Mouse (Mus musculus) spleen, adult 2 months (tissue): ENCODE measurements around the gene Als2cr12. TPM values are rescaled to one million over a fixed set of nuclear protein-coding genes. Genes with fewer than 3 reads are reported as not detected.
A peak's percentile ranks its signal among the peaks of the same experiment; 100 is the strongest.

Experiments
- DNase-seq, 2 experiments: peaks; one replicate each; pipeline versions ENCODE4 v3.0.0 to v3.0.0-alpha.2; 2012 to 2021; ENCODE audit warnings: low spot score in 2 of 2, low read depth in 1 of 2
- H3K27ac ChIP-seq: fragments of 200-500 bp; 2 replicates; pipeline ENCODE4 v1.5.1; 2012; ENCODE audit warnings: low read length, inconsistent platforms; ENCODE audit not compliant: insufficient read depth
- H3K27me3 ChIP-seq: fragments of 200-500 bp; 2 replicates; pipeline ENCODE4 v1.6.1; 2012; ENCODE audit warnings: mild to moderate bottlenecking, moderate library complexity, low read length, inconsistent platforms; ENCODE audit not compliant: control insufficient read depth, insufficient read depth
- H3K36me3 ChIP-seq: fragments of 200-500 bp; 2 replicates; pipeline ENCODE4 v1.6.1; 2012; ENCODE audit warnings: mild to moderate bottlenecking, low read length, inconsistent platforms; ENCODE audit not compliant: control insufficient read depth, insufficient read depth
- H3K4me1 ChIP-seq: fragments of 200-500 bp; 2 replicates; pipeline ENCODE4 v1.6.1; 2011; ENCODE audit warnings: inconsistent platforms; ENCODE audit not compliant: control insufficient read depth, insufficient read depth, insufficient read length
- H3K4me3 ChIP-seq: fragments of 200-500 bp; 2 replicates; pipeline ENCODE4 v1.5.1; 2011; ENCODE audit warnings: mild to moderate bottlenecking, inconsistent platforms; ENCODE audit not compliant: insufficient read depth, insufficient read length; ENCODE audit errors: extremely low read depth
- CTCF ChIP-seq: fragments of 200-500 bp; IDR thresholded peaks from 2 replicates; pipeline ENCODE4 v1.5.1; 2011; ENCODE audit warnings: mild to moderate bottlenecking, inconsistent platforms; ENCODE audit not compliant: insufficient read depth, insufficient read length, insufficient replicate concordance; ENCODE audit errors: extremely low read depth
- POLR2A ChIP-seq: fragments of 200-500 bp; IDR thresholded peaks from 2 replicates; pipeline ENCODE4 v1.6.1; 2011; ENCODE audit warnings: low read depth, low read length, inconsistent platforms
- WGBS: fragments of 180-500 bp; shearing (Covaris S2); methylation state at CpG from one replicate; pipeline ENCODE4 v1.1.7; 2018; 5-methylcytosine and 5-hydroxymethylcytosine counted together
- polyA plus RNA-seq: library from polyadenylated mRNA; depleted of rRNA; stranded (reverse); fragments of >200 nt; gene quantifications from 2 replicates; pipeline ENCODE4 v1.2.3, GENCODE M21; 2012

Als2cr12 gene
- polyA plus RNA-seq, 1 experiment = 0.15 TPM

- Histone ChIP-seq H3K27me3 (no peaks in the 10 kb centered on the region), H3K4me1 (peaks cover 29% of the 10 kb centered on the region; the same call in 1 of the 2 replicates), H3K4me3 (no peak overlapping the region), H3K36me3 (peaks cover 12% of the 10 kb centered on the region), H3K27ac (no peak overlapping the region)
- TF ChIP-seq POLR2A (no peak), CTCF (no peak)
- DNase-seq = no peak
These were observed 29.3 kb upstream of the Als2cr12 start for GRCm38 (mm10) chr1:58725095-58725494.

- DNase-seq = no peak
- TF ChIP-seq POLR2A = no peak
- Histone ChIP-seq H3K27me3 (no peaks in the 10 kb centered on the region), H3K4me3 (no peak overlapping the region), H3K27ac (no peak overlapping the region), H3K36me3 (peaks cover 10% of the 10 kb centered on the region), H3K4me1 (peaks cover 34% of the 10 kb centered on the region; the same call in 1 of the 2 replicates)
- WGBS = 64% methylated on average over 9 of the region's 9 CpGs
These were observed 28.7 kb upstream of the Als2cr12 start for GRCm38 (mm10) chr1:58724533-58724932.

DNA sequence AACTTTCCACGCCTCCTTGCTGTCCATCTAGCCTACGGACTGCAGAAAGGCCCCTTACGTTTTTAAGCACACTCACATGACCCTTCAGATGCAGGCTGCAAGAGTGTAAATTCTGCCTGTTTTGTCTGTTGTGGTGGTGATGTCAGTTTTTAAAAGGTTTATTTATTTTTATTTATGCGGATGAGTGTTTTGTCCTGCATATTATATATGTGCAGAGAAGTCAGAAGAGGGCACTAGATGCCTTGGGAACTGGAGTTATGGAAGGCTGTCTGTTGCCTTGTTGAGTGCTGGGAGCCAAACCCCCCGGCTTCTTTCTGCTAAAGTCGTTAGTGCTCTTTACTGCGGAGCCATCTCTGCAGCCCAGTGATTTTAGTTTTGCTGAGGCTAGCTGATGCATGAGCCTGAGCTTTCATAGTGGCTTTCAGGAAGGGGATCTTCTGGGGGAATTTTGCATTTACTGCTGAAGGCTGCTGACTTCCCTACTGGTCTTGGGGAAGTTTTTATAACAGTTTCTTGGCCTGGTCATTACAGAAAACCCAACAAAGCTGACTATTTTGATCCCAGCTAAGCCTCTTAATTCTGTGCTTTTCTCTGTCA, 28.1 kb upstream of the Als2cr12 start:
- no peak overlapping the region for H3K4me3 ChIP-seq
- H3K4me1 ChIP-seq = peaks cover 38% of the 10 kb centered on the region; the same call in 1 of the 2 replicates
- 74% methylated on average over 7 of the region's 7 CpGs for WGBS
- TF ChIP-seq CTCF (no peak), POLR2A (no peak)
- H3K36me3 ChIP-seq = peaks cover 8% of the 10 kb centered on the region
- H3K27me3 ChIP-seq = no peaks in the 10 kb centered on the region
- no peak overlapping the region for H3K27ac ChIP-seq
- DNase-seq = no peak

- peak overlapping the region; percentile 36; the same call in 1 of the 2 replicates for H3K27ac ChIP-seq
- peaks cover 6% of the 10 kb centered on the region for H3K36me3 ChIP-seq
- H3K4me1 ChIP-seq = peaks cover 38% of the 10 kb centered on the region; the same call in 1 of the 2 replicates
- WGBS = 80% methylated on average over 7 of the region's 7 CpGs
- no peaks in the 10 kb centered on the region for H3K27me3 ChIP-seq
- no peak for TF ChIP-seq POLR2A
- TF ChIP-seq CTCF = no peak
- no peak for DNase-seq
- no peak overlapping the region for H3K4me3 ChIP-seq
These were observed 27.4 kb upstream of the Als2cr12 start for GRCm38 (mm10) chr1:58723062-58723808.

DNA sequence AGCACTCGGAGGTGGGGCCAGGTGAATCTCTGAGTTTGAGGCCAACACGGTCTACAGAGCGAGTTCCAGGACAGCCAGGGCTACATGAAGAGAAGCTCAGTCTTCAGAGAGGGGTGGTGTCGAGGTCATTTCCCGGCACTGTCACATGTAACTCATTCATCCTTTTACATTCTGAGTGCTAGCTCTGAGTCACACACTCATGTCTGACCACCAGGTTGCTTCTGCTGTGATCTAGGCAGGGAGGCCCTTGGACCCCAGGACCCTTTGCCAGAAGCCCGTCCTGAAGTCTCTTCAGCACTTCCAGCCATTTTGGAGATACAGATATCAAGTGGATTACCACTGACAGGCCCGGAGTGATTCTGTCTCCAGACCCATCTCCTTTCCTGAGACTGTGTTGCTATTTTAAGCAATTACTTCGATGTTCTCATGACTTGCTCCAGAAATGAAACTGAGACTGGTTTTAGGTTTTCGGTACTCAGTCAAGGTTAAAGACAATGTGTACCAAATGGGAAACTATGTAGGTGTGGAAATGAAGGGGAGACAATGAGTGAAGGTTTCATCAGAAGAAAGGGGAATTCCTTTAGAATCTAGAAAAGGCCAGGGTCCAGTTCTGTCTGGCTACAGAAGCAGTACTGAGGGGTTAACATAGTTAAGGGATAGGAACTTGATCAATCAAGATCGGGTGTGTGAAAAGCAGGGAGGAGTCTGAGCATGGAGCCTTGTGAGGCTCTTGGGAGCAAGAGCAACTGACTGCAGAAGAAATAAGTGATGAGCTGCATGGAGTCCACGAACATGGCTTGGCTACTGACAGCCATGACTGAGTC, 26.5 kb upstream of the Als2cr12 start:
- peak overlapping the region; percentile 83 for H3K27ac ChIP-seq
- no peak overlapping the region for H3K4me3 ChIP-seq
- H3K36me3 ChIP-seq = peaks cover 9% of the 10 kb centered on the region
- WGBS = 44% methylated on average over 11 of the region's 11 CpGs
- TF ChIP-seq POLR2A (no peak), CTCF (no peak)
- peaks cover 38% of the 10 kb centered on the region; the same call in 1 of the 2 replicates for H3K4me1 ChIP-seq
- no peak for DNase-seq
- no peaks in the 10 kb centered on the region for H3K27me3 ChIP-seq

- 10% methylated on average over 4 of the region's 4 CpGs for WGBS
- TF ChIP-seq CTCF (no peak), POLR2A (no peak)
- Histone ChIP-seq H3K27ac (peak overlapping the region; percentile 83), H3K4me1 (peaks cover 43% of the 10 kb centered on the region; the same call in 1 of the 2 replicates), H3K27me3 (no peaks in the 10 kb centered on the region), H3K36me3 (peaks cover 12% of the 10 kb centered on the region; the same call in 1 of the 2 replicates), H3K4me3 (no peak overlapping the region)
- peak in 1 of 2 experiments; percentile 32 for DNase-seq
These were observed 25.2 kb upstream of the Als2cr12 start for GRCm38 (mm10) chr1:58720988-58721387.
